Mouse (Mus musculus) forebrain, embryonic 14.5 days (tissue): ENCODE measurements at regions not wholly inside any gene's neighbourhood (a gene's known extent, or its start where the extent isn't known, plus 50 kb on each side); places are given as distances from the start of the nearest gene placed in this dataset.

Source experiments
- ATAC-seq: fragments of 200-750 bp; cut with Nextera tagmentation; 2 replicates; pipeline ENCODE4 v1.8.0; 2017; ENCODE audit warnings: mild to moderate bottlenecking, moderate library complexity
- DNase-seq: peaks from one replicate; pipeline ENCODE4 v3.0.0-alpha.2; 2015; ENCODE audit warnings: low spot score
- H3K27ac ChIP-seq: fragments of 300-500 bp; sonication (generic); 2 replicates; pipeline ENCODE4 v1.5.1; 2014; ENCODE audit warnings: low read depth, mild to moderate bottlenecking, control low read depth, low read length, moderate library complexity
- H3K27me3 ChIP-seq: fragments of 300-500 bp; sonication (generic); replicated peaks from 2 replicates; pipeline ENCODE4 v1.6.1; 2014; ENCODE audit warnings: low read length, control low read depth, mixed read lengths; ENCODE audit not compliant: control insufficient read depth, insufficient read depth
- H3K36me3 ChIP-seq: fragments of 300-500 bp; sonication (generic); 2 replicates; pipeline ENCODE4 v1.6.1; 2014; ENCODE audit warnings: low read length, control low read depth; ENCODE audit not compliant: control insufficient read depth, insufficient read depth
- H3K4me1 ChIP-seq: fragments of 300-500 bp; sonication (generic); 2 replicates; pipeline ENCODE4 v1.6.1; 2014; ENCODE audit warnings: antibody characterized with exemption, low read length, control low read depth; ENCODE audit not compliant: control insufficient read depth, insufficient read depth
- H3K4me2 ChIP-seq: fragments of 300-500 bp; sonication (generic); 2 replicates; pipeline ENCODE4 v1.6.1; 2014; ENCODE audit warnings: mild to moderate bottlenecking, control low read depth, low read length
- H3K4me3 ChIP-seq: fragments of 300-500 bp; sonication (generic); 2 replicates; pipeline ENCODE4 v1.5.1; 2014; ENCODE audit warnings: low read depth, low read length, control low read depth
- H3K9ac ChIP-seq: fragments of 300-500 bp; sonication (generic); 2 replicates; pipeline ENCODE4 v1.6.1; 2014; ENCODE audit warnings: mild to moderate bottlenecking, low read length, control low read depth, moderate library complexity
- H3K9me3 ChIP-seq: fragments of 300-500 bp; sonication (generic); replicated peaks from 2 replicates; pipeline ENCODE4 v1.6.1; 2016; ENCODE audit warnings: low read length, control low read depth, mixed read lengths; ENCODE audit not compliant: control insufficient read depth
- WGBS: fragments of 180-500 bp; shearing (Covaris S2); extraction: QIAGEN DNeasy Blood & Tissue Kit; methylation state at CpG from one replicate; pipeline ENCODE4 v1.1.7; 2014; 5-methylcytosine and 5-hydroxymethylcytosine counted together

- Histone ChIP-seq H3K4me3 (no peak overlapping the region), H3K36me3 (no peaks in the 10 kb centered on the region), H3K27me3 (no peaks in the 10 kb centered on the region), H3K27ac (no peak overlapping the region), H3K9ac (no peak overlapping the region), H3K9me3 (no peaks in the 10 kb centered on the region), H3K4me2 (no peak overlapping the region), H3K4me1 (no peaks in the 10 kb centered on the region)
- no peak for DNase-seq
- 41% methylated on average over 6 of the region's 6 CpGs for WGBS
- ATAC-seq, result no peak
These were observed 177.8 kb upstream of the Frmd6 start for GRCm38 (mm10) chr12:70647516-70647915.

- Histone ChIP-seq H3K9me3 (no peaks in the 10 kb centered on the region), H3K27me3 (no peaks in the 10 kb centered on the region), H3K4me2 (no peak overlapping the region), H3K4me1 (no peaks in the 10 kb centered on the region), H3K27ac (no peak overlapping the region), H3K4me3 (no peak overlapping the region), H3K36me3 (no peaks in the 10 kb centered on the region), H3K9ac (no peak overlapping the region)
- ATAC-seq (no peak), DNase-seq (no peak)
- 81% methylated on average over 6 of the region's 6 CpGs for WGBS
These were observed 177.0 kb upstream of the Frmd6 start for GRCm38 (mm10) chr12:70648179-70648811.

- H3K9me3 ChIP-seq, result no peaks in the 10 kb centered on the region
- 82% methylated on average over 1 of the region's 1 CpGs for WGBS
- no peaks in the 10 kb centered on the region for H3K36me3 ChIP-seq
- H3K4me3 ChIP-seq, result no peak overlapping the region
- no peaks in the 10 kb centered on the region for H3K4me1 ChIP-seq
- no peak overlapping the region for H3K9ac ChIP-seq
- H3K4me2 ChIP-seq, result no peak overlapping the region
- no peaks in the 10 kb centered on the region for H3K27me3 ChIP-seq
- DNase-seq, result no peak
- H3K27ac ChIP-seq, result no peak overlapping the region
- ATAC-seq, result no peak
These were observed 176.5 kb upstream of the Frmd6 start for GRCm38 (mm10) chr12:70648812-70649188.

- DNase-seq, result no peak
- no peak for ATAC-seq
- WGBS, result 89% methylated on average over 2 of the region's 2 CpGs
- Histone ChIP-seq H3K9me3 (no peaks in the 10 kb centered on the region), H3K9ac (no peak overlapping the region), H3K4me2 (no peak overlapping the region), H3K36me3 (no peaks in the 10 kb centered on the region), H3K27me3 (no peaks in the 10 kb centered on the region), H3K27ac (no peak overlapping the region), H3K4me1 (no peaks in the 10 kb centered on the region), H3K4me3 (no peak overlapping the region)
These were observed 175.6 kb upstream of the Frmd6 start for GRCm38 (mm10) chr12:70649691-70650090.

- no peaks in the 10 kb centered on the region for H3K27me3 ChIP-seq
- no peaks in the 10 kb centered on the region for H3K36me3 ChIP-seq
- no peak overlapping the region for H3K4me3 ChIP-seq
- DNase-seq (no peak), ATAC-seq (no peak)
- no peak overlapping the region for H3K9ac ChIP-seq
- no peaks in the 10 kb centered on the region for H3K9me3 ChIP-seq
- H3K4me1 ChIP-seq, result no peaks in the 10 kb centered on the region
- no peak overlapping the region for H3K4me2 ChIP-seq
- 75% methylated on average over 4 of the region's 4 CpGs for WGBS
- H3K27ac ChIP-seq, result no peak overlapping the region
These were observed 174.8 kb upstream of the Frmd6 start for GRCm38 (mm10) chr12:70650470-70650869.

- Histone ChIP-seq H3K27ac (no peak overlapping the region), H3K4me1 (no peaks in the 10 kb centered on the region), H3K4me3 (no peak overlapping the region), H3K4me2 (no peak overlapping the region), H3K9me3 (no peaks in the 10 kb centered on the region), H3K9ac (no peak overlapping the region), H3K27me3 (no peaks in the 10 kb centered on the region), H3K36me3 (no peaks in the 10 kb centered on the region)
- ATAC-seq (no peak), DNase-seq (no peak)
- WGBS, result 76% methylated on average over 3 of the region's 3 CpGs
These were observed 172.6 kb upstream of the Frmd6 start for GRCm38 (mm10) chr12:70652751-70653150.

GRCm38 (mm10) chr12:70653971-70654370 is 171.3 kb upstream of the Frmd6 start:
- no peak for DNase-seq
- Histone ChIP-seq H3K4me1 (no peaks in the 10 kb centered on the region), H3K27me3 (no peaks in the 10 kb centered on the region), H3K27ac (no peak overlapping the region), H3K4me2 (no peak overlapping the region), H3K36me3 (no peaks in the 10 kb centered on the region), H3K9ac (no peak overlapping the region), H3K9me3 (no peaks in the 10 kb centered on the region), H3K4me3 (no peak overlapping the region)
- 88% methylated on average over 8 of the region's 8 CpGs for WGBS
- no peak for ATAC-seq

GRCm38 (mm10) chr12:70654546-70654945 is 170.8 kb upstream of the Frmd6 start:
- H3K36me3 ChIP-seq, result no peaks in the 10 kb centered on the region
- no peaks in the 10 kb centered on the region for H3K4me1 ChIP-seq
- no peak overlapping the region for H3K27ac ChIP-seq
- 63% methylated on average over 3 of the region's 3 CpGs for WGBS
- no peaks in the 10 kb centered on the region for H3K9me3 ChIP-seq
- H3K4me2 ChIP-seq, result no peak overlapping the region
- peak; percentile 74 for DNase-seq
- ATAC-seq, result peak; percentile 55; the same call in 1 of the 2 replicates
- no peak overlapping the region for H3K9ac ChIP-seq
- H3K27me3 ChIP-seq, result no peaks in the 10 kb centered on the region
- no peak overlapping the region for H3K4me3 ChIP-seq

- 90% methylated on average over 2 of the region's 2 CpGs for WGBS
- Histone ChIP-seq H3K4me3 (no peak overlapping the region), H3K9ac (no peak overlapping the region), H3K36me3 (no peaks in the 10 kb centered on the region), H3K27me3 (no peaks in the 10 kb centered on the region), H3K9me3 (no peaks in the 10 kb centered on the region), H3K4me2 (no peak overlapping the region), H3K4me1 (no peaks in the 10 kb centered on the region), H3K27ac (no peak overlapping the region)
- DNase-seq, result no peak
- ATAC-seq, result no peak
These were observed 169.9 kb upstream of the Frmd6 start for GRCm38 (mm10) chr12:70655411-70655811.
